Mouse (Mus musculus): ENCODE data around the gene Tjp3.

GRCm38 (mm10) chr10:81335393-81336340, 44.3 kb upstream of the Tjp3 start:
- no peak for TF ChIP-seq CTCF (IDR thresholded peaks at IDR 0.05; ENCODE audit: borderline replicate concordance, extremely low read depth, insufficient read depth, insufficient read length)
- TF ChIP-seq POLR2A (IDR thresholded peaks at IDR 0.05; ENCODE audit: borderline replicate concordance, extremely low read depth, insufficient read depth, insufficient read length, poor library complexity, severe bottlenecking), result no peak

Measured in brain, embryonic 14.5 days (tissue).